Mouse (Mus musculus): Measurements from ENCODE around the gene Cln3. TPM values are rescaled to one million over a fixed set of nuclear protein-coding genes. Genes with fewer than 3 reads are reported as not detected.

The Cln3 gene
- polyA plus RNA-seq (2012; ENCODE audit: insufficient read depth, low replicate concordance) = 8.9 and 21.3 TPM in 2 replicates

DNA sequence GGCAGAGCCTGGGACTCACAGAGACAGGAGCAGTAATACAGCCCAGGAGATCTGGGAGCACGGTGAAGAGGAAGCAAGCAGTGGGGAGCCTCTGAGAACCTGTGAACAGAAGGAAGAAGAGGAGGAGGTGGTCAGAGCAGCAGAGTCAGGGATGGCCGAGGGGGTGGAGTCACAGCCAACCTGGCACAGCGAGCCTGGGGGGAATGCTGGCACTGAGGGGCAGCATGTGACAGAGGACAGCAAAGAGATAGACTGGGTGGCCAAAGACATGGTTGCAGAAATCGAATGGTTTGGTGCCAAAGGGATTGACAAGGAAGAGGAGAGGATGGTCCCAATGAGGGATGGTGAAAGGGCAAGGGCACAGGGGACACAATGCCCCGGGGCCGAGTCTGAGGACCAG, at the start of gene Cln3:
Gene Cln3, minus strand, starts transcription at position 101 of the 400 bp plus-strand sequence.
- Histone ChIP-seq H3K27me3 (replicated peaks) (peaks cover 47% of the 10 kb centered on the region), H3K4me3 (replicated peaks) (peak within 1 kb of the TSS; percentile 94), H3K9me3 (no peaks in the 10 kb centered on the region), H3K4me1 (peaks cover 54% of the 10 kb centered on the region), H3K36me3 (replicated peaks; ENCODE audit: low read length) (peaks cover 15% of the 10 kb centered on the region)
- no peak for TF ChIP-seq GATA1 (IDR thresholded peaks at IDR 0.05; ENCODE audit: borderline replicate concordance, low read length)
- no peak for TF ChIP-seq FLI1 (IDR thresholded peaks at IDR 0.05; ENCODE audit: low read length)

DNA sequence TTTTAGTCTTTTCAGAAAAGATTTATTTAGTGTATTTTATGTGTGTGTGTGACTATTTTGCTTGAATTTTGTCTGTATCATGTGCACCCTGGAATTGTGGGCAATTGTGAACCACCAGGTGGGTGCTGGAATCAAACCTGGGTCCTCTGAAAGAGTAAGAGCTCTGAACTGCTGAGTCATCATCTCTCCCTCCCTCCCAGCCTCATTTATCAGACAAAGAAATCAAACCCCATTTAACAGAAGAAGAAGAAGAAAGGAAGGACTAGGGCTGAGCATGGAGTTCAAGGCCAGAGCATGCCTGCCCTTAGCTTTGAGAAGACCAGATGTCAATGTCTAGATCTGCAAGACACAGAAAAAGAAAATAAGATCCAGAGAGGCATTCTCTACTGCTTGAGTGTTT, 49.8 kb upstream of the Cln3 start:
- Histone ChIP-seq H3K27me3 (replicated peaks) (no peaks in the 10 kb centered on the region), H3K9me3 (no peaks in the 10 kb centered on the region), H3K4me3 (replicated peaks) (no peak overlapping the region), H3K36me3 (replicated peaks; ENCODE audit: low read length) (peaks cover 74% of the 10 kb centered on the region), H3K4me1 (peaks cover 72% of the 10 kb centered on the region)
- no peak for TF ChIP-seq FLI1 (IDR thresholded peaks at IDR 0.05; ENCODE audit: low read length)
- no peak for TF ChIP-seq GATA1 (IDR thresholded peaks at IDR 0.05; ENCODE audit: borderline replicate concordance, low read length)

DNA sequence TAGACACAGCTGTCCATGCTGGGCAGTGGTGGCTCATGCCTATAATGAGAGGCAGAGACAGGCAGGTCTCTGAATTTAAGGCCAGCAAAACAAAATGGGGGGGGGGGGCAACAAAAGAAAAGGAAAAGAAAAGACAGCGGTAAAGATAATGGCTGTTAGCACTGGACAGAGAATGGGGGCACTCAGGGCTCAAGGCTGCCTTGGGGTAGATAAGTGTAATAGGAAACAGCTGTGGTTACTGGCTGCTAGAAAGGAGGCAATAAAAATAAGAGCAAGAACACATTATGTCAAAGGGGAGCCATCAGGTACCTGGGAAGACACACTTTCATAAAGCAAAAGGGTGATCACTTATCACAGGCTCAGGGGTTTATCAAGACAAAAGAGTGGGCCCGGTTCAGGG, 46.9 kb upstream of the Cln3 start:
- H3K9me3 ChIP-seq = no peaks in the 10 kb centered on the region

DNA sequence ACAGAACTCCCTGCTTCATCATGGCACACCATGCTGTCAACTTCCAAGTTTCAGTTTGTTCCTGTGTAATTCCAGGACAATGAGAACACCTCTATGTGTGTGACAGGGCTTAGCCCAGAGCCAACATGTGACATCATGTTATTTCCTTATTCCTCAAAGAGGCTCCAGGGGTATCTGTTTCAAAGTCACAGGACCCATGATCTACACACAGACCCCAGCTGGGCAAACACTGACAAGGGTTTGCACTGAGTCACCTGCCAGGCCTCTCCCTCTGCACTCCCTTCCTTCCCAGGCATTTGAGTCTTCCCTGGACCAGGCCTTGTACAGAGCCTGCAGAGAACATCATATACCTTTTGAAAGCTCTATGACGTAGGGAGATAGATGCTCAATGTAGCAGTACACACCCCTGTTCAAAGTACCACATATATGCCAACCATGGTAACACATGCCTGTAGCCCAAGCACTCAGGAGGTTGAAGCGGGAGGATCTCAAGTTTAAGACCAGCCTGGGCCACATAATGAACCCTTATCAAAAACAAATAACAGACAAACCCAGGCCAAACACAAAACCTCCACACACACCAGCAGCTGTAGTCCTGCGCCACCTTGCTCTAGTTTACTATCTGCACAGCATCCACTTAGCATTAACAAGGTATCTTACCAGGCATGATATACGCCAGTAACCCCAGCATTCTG, 45.4 kb upstream of the Cln3 start, which contains the start of gene Nupr1:
Gene Nupr1, minus strand, starts transcription at position 38 of the 695 bp plus-strand sequence.
- Histone ChIP-seq H3K36me3 (replicated peaks; ENCODE audit: low read length) (peaks cover 61% of the 10 kb centered on the region), H3K4me3 (replicated peaks) (no peak within 1 kb of the TSS), H3K4me1 (peaks cover 97% of the 10 kb centered on the region), H3K9me3 (no peaks in the 10 kb centered on the region), H3K27me3 (replicated peaks) (no peaks in the 10 kb centered on the region)
- TF ChIP-seq FLI1 (IDR thresholded peaks at IDR 0.05; ENCODE audit: low read length) = no peak
- TF ChIP-seq GATA1 (IDR thresholded peaks at IDR 0.05; ENCODE audit: borderline replicate concordance, low read length) = no peak

More for the DNA sequence above, 46.9 kb upstream of the Cln3 start:
- Histone ChIP-seq H3K4me3 (replicated peaks) (peak overlapping the region; percentile 0), H3K36me3 (replicated peaks; ENCODE audit: low read length) (peaks cover 62% of the 10 kb centered on the region), H3K4me1 (peaks cover 91% of the 10 kb centered on the region), H3K27me3 (replicated peaks) (no peaks in the 10 kb centered on the region)
- TF ChIP-seq GATA1 (IDR thresholded peaks at IDR 0.05; ENCODE audit: borderline replicate concordance, low read length) (0 out of 3 replicates have a peak, but pooled peaks have one; percentile 39), FLI1 (IDR thresholded peaks at IDR 0.05; ENCODE audit: low read length) (no peak)

DNA sequence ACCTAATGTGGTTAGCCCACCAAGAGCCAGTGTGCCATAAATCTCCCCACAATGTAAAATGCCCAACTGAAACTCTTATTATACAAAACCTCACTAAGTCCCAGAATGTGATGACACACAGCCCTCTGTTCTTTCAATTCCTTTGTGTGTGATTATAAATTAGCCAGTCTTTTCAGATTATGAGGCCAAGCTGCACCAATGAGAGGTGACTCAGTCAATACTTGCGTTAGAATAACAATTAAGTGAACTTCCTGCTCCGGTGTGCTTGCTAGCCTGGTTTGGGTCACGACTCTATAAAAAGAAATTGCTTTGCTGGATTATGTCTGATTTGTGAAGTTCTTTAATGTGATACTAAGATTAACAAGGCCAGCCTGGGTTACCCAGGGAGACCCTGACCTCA, 44.3 kb upstream of the Cln3 start:
- peaks cover 97% of the 10 kb centered on the region for H3K4me1 ChIP-seq
- TF ChIP-seq GATA1 (IDR thresholded peaks at IDR 0.05; ENCODE audit: borderline replicate concordance, low read length) = no peak

DNA sequence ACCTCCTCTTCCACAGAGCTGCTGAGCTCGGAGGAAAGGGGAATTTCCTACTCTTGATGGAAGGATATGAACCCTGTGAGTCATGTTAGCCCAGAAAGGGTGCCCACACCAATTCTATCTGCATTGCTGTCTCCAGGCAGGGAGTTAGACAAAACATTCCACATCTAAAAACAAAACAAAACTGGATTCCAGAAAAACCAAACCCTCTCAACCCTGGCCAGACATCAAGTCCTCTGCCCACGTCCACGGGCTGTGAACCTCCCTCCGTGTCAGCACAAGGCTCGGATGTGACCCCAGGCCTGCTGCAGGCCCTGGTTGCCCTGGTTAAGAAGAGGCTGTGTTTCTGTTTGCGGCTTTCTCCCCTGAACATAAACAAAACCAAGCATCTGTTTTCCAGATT, 42.5 kb upstream of the Cln3 start:
- Histone ChIP-seq H3K4me1 (peaks cover 97% of the 10 kb centered on the region), H3K9me3 (no peaks in the 10 kb centered on the region), H3K27me3 (replicated peaks) (no peaks in the 10 kb centered on the region), H3K4me3 (replicated peaks) (peak overlapping the region; percentile 50), H3K36me3 (replicated peaks; ENCODE audit: low read length) (peaks cover 57% of the 10 kb centered on the region)
- no peak for TF ChIP-seq FLI1 (IDR thresholded peaks at IDR 0.05; ENCODE audit: low read length)
- no peak for TF ChIP-seq GATA1 (IDR thresholded peaks at IDR 0.05; ENCODE audit: borderline replicate concordance, low read length)

More for the DNA sequence above, 44.3 kb upstream of the Cln3 start:
- H3K9me3 ChIP-seq = no peaks in the 10 kb centered on the region
- H3K27me3 ChIP-seq (replicated peaks) = no peaks in the 10 kb centered on the region
- H3K4me3 ChIP-seq (replicated peaks) = no peak overlapping the region
- H3K36me3 ChIP-seq (replicated peaks; ENCODE audit: low read length) = peaks cover 59% of the 10 kb centered on the region

DNA sequence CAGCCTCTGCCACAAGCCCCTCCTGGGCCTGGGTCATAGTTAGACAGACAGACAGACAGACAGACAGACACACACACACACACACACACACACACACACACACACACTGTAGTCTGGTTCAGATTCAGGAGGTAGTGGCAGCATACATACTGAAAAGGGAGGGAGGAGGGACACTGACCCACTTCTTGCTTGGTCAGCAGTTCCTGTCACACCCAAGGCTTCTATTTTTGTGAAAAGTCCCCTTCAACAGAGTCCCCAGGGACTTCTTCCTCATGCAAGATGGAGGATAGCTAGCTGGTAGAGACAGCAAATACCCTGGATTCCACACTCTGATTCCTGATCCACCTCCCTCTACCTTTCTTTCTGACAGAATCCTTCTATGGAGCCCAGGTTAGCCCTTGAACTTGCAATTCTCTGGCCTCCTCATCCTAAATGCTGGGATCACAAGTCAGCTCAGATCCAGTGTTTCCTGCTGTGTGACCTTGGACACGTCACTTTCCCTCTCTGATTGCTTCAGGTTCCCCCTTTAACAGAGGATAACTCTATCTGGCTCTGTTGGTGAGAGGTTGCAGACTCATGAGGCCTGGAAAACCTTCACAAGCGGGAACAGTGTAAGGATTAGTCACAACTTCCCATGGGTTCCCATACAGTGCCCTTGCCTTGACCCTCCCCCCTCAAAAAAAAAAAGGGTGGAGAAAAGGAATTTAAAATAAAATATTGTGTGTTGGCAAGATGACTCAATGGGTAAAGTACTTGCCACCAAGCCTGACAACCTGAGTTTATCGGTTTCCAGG, 40.4 kb upstream of the Cln3 start:
- Histone ChIP-seq H3K4me1 (peaks cover 97% of the 10 kb centered on the region), H3K9me3 (no peaks in the 10 kb centered on the region), H3K4me3 (replicated peaks) (peak overlapping the region; percentile 90), H3K27me3 (replicated peaks) (no peaks in the 10 kb centered on the region), H3K36me3 (replicated peaks; ENCODE audit: low read length) (peaks cover 50% of the 10 kb centered on the region)
- TF ChIP-seq FLI1 (IDR thresholded peaks at IDR 0.05; ENCODE audit: low read length) (no peak), GATA1 (IDR thresholded peaks at IDR 0.05; ENCODE audit: borderline replicate concordance, low read length) (no peak)

DNA sequence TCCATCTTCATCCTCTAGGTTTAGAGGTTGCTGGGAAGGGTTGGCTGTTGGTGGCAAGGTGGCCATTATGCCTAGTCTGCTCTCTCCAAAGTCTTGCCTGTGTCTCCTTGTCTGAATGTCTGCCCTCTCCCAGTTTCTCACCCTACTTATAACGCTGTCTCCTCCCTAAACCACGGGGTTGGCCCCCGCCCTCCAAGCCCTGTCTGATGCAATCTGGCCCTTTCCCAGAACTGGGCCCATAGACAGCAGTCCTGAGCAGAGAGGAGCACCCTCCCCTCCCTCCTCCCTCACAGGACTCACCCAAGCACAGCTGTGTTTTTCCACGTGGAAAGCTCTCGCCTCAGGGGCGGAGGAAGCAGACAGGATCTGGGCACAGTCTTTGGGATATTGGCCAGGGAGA, 39.8 kb upstream of the Cln3 start:
- H3K9me3 ChIP-seq = no peaks in the 10 kb centered on the region
- H3K4me3 ChIP-seq (replicated peaks) = peak overlapping the region; percentile 90
- no peaks in the 10 kb centered on the region for H3K27me3 ChIP-seq (replicated peaks)
- H3K4me1 ChIP-seq = peaks cover 97% of the 10 kb centered on the region
- H3K36me3 ChIP-seq (replicated peaks; ENCODE audit: low read length) = peaks cover 51% of the 10 kb centered on the region
- TF ChIP-seq FLI1 (IDR thresholded peaks at IDR 0.05; ENCODE audit: low read length) = no peak
- no peak for TF ChIP-seq GATA1 (IDR thresholded peaks at IDR 0.05; ENCODE audit: borderline replicate concordance, low read length)

DNA sequence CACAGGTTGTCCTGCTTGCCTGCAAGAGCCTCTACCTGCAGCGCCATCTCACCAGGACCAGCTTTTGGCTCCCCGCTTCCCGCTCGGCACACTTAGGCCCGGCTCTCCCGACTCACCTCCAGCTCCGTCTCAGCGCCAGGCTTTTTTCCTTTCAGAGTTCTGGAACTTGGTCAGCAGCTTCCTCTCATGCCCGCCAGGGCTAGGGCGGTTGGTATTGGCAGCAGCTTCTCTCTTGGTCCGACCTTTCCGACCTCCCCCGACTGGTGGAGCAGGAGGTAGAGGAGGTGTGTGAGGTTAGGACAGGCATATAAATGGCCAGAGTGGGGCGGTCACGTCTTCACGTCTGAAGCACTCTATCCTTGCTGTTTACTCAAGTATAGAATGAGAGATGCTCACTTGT, 39.2 kb upstream of the Cln3 start:
- TF ChIP-seq FLI1 (IDR thresholded peaks at IDR 0.05; ENCODE audit: low read length) (no peak), GATA1 (IDR thresholded peaks at IDR 0.05; ENCODE audit: borderline replicate concordance, low read length) (no peak)
- peak overlapping the region; percentile 90 for H3K4me3 ChIP-seq (replicated peaks)
- H3K36me3 ChIP-seq (replicated peaks; ENCODE audit: low read length) = peaks cover 51% of the 10 kb centered on the region
- peaks cover 100% of the 10 kb centered on the region for H3K4me1 ChIP-seq
- H3K9me3 ChIP-seq = no peaks in the 10 kb centered on the region
- no peaks in the 10 kb centered on the region for H3K27me3 ChIP-seq (replicated peaks)

DNA sequence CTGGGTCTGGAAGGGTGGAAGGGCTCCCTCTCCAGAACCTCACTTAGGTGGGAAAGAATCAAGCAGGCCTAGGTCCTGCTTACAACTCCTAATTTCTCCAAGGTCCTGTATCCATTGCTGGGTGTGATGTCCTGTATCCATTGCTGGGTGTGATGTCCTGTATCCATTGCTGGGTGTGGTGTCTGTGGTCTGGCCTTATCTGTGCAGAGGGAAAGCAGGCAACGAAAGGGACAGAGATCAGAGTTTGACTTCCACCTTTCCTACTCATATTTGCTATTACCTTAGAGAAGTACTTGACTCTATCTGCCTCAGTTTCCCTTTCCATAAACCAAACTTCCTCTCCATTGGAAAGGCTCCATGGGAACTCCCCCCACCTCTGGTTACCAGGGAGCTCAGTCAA, 37.8 kb upstream of the Cln3 start:
- Histone ChIP-seq H3K36me3 (replicated peaks; ENCODE audit: low read length) (peaks cover 49% of the 10 kb centered on the region), H3K9me3 (no peaks in the 10 kb centered on the region), H3K4me3 (replicated peaks) (peak overlapping the region; percentile 91), H3K27me3 (replicated peaks) (no peaks in the 10 kb centered on the region), H3K4me1 (peaks cover 96% of the 10 kb centered on the region)
- no peak for TF ChIP-seq FLI1 (IDR thresholded peaks at IDR 0.05; ENCODE audit: low read length)
- no peak for TF ChIP-seq GATA1 (IDR thresholded peaks at IDR 0.05; ENCODE audit: borderline replicate concordance, low read length)

Measured in megakaryocyte, embryonic 14.5 days (primary cell).